Mouse (Mus musculus): ENCODE measurements at regions not wholly inside any gene's neighbourhood (a gene's known extent, or its start where the extent isn't known, plus 50 kb on each side); places are given as distances from the start of the nearest gene placed in this dataset.
"Not testable (repeated sequence)": the region's sequence is repeated elsewhere in the genome, so short reads cannot be mapped to it uniquely, and the experiment has no call there.

- DNase-seq (ENCODE audit: low read depth), result no peak
These were observed 62.9 kb upstream of the Bet1 start for GRCm38 (mm10) chr6:4149663-4150062.

- DNase-seq (ENCODE audit: low read depth), result no peak
These were observed 71.5 kb upstream of the Bet1 start for GRCm38 (mm10) chr6:4158293-4158692.

GRCm38 (mm10) chr6:4163733-4164132, 77.0 kb upstream of the Bet1 start:
- DNase-seq (ENCODE audit: low read depth), result no peak

- no peak for DNase-seq (ENCODE audit: low read depth)
These were observed 80.3 kb upstream of the Bet1 start for GRCm38 (mm10) chr6:4167112-4167511.

GRCm38 (mm10) chr6:4167757-4168156, 81.0 kb upstream of the Bet1 start:
- DNase-seq (ENCODE audit: low read depth), result no peak

GRCm38 (mm10) chr6:4171561-4171960, 84.8 kb upstream of the Bet1 start:
- no peak for DNase-seq (ENCODE audit: low read depth)

GRCm38 (mm10) chr6:4187683-4188082, 100.9 kb upstream of the Bet1 start:
- no peak for DNase-seq (ENCODE audit: low read depth)

DNA sequence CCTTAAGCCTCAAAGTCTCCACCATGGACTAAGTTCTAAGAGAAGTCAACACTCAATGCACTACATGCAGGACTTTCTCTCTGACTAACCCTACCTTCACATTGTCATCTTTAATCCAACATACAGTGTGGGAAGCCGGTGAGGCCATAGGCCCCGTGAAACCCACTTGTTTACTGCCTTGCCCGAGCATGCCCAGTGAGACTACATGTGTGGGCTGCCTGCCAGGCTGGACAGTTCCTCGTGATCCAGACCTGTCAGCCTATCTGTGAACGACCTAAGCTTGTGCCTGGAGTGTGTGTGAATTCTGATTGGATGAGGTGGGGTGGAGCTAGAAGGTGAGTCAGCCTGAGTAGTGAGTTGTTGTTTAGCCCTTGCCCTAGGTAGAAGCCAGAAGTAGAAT, 104.2 kb upstream of the Bet1 start:
- DNase-seq (ENCODE audit: low read depth), result not testable (repeated sequence)

GRCm38 (mm10) chr6:4193286-4193685, 106.5 kb upstream of the Bet1 start:
- DNase-seq (ENCODE audit: low read depth), result no peak

- DNase-seq (ENCODE audit: low read depth), result no peak
These were observed 114.4 kb upstream of the Bet1 start for GRCm38 (mm10) chr6:4201176-4201575.

DNA sequence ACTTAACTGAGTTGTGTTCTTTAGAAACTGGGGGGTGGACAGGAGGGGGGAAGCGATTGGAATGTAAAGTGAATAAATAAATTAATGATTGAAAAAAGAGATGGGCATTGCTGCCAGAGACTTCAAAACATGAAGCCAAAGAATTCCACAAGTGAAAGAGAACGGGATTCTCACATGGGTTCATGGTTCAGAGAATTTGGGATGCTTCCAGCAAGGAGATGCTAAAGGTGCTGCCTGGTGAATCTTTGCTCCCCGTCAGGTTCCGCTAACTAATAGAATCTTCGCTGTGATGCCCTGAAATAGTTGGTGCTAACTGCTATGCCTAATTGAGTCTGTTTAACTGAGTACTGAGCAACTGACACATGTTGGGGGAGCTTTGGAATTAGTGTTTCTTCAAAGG, 118.9 kb upstream of the Bet1 start:
- DNase-seq (ENCODE audit: low read depth), result no peak

GRCm38 (mm10) chr6:4245265-4246112, 158.7 kb upstream of the Bet1 start:
- no peak for DNase-seq (ENCODE audit: low read depth)

DNA sequence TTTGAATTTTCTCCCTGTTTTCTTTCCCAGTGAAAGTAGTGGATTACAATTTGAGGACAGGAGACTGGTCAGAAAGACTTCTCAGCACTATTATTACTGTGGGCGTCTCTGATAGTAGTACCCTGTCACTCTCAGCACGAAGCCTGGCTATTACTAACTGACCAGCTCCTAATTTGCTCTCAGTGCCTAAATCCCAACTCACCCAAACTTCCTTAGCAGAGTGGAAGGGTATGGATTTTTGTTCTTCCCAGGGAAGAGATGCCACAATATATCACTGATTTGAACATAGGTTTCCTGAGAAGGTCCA, 159.3 kb upstream of the Bet1 start:
- DNase-seq (ENCODE audit: low read depth), result no peak

DNA sequence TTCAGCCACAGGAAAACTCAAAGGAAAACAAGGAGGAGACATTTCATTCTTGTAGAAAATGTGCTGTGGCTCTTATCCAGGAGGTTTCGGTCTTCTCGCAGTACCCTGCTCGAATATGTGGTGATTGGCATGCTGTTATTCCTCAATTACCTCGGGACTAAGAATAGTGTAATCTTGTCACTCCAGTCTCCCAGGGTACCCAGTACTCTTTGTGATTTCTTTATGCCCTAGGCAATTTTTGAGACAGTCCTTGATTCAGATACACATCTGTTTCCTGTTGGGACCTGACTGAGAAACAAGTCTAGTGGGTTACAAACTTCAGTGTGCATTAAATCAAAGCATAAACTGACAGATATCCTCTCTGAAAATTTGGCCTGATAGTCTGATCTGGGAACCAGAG, 189.8 kb upstream of the Bet1 start:
- no peak for DNase-seq (ENCODE audit: low read depth)

DNA sequence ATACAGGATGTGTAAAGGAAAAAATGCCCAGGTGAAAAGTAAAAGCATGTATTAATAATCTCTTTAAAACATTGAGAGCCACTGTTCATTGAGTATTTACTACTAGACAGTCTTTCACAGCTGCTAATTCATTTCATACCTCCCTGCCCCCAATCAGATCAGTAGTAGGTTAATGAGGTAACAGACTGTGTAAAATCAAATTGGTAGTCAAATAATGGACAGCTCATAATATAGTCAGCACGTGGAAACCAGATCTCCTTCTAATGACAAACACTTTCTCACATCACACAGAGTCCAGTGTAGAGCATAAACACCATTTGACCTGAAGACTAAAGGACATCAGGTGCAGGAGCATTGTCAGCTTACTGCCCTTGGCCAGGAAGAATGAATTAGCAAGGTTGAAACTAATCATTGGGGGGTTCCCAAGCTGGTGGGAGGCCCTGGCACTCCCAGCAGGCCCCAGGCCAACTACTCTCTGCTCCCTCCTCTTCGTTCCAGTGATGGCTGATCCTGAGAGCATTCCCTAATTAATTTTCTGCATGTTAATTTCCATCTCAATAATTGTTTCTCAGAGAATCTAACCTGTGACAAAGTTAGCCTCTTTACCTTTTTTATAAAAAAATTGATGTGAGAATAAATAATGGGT, 190.6 kb upstream of the Bet1 start:
- no peak for DNase-seq (ENCODE audit: low read depth)

- no peak for DNase-seq (ENCODE audit: low read depth)
These were observed 204.6 kb upstream of the Bet1 start for GRCm38 (mm10) chr6:4291380-4291779.

DNA sequence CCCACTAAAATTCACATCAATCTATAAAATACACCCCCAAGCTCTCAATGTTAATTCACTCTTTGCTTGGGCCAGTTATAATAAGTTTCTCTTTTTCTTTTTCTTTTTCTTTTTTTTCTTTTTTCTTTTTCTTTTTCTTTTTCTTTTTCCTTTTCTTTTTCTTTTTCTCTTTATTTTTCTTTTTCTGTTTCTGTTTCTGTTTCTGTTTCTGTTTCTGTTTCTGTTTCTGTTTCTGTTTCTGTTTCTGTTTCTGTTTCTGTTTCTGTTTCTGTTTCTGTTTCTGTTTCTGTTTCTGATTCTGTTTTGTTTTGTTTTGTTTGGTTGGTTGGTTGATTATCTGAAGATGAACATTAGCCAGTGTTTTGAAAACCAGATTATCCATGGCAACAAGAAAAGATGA, 201.2 kb upstream of the Col1a2 start:
- not testable (repeated sequence) for DNase-seq (ENCODE audit: low read depth)

DNA sequence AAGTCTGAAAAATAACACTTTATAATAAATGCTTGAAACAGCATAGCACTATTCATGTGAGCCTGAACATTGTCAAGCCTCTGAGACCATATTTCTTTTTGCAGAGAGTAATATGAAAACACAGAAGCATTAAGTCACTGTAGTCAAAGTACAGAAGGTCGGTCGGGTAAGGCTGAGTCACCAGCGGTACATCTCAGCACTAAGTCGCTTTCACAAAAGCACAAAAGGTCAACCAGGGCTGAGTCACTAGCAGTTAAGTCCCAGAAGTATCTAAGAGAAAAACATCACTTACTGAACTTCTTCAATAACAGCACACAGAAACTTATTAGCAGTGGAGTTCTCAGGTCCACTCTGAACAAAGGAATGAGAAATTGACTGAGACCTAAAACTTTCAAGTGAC, 154.7 kb upstream of the Col1a2 start:
- DNase-seq (ENCODE audit: low read depth), result no peak

GRCm38 (mm10) chr6:4362220-4362619, 142.4 kb upstream of the Col1a2 start:
- no peak for DNase-seq (ENCODE audit: low read depth)

- DNase-seq (ENCODE audit: low read depth), result no peak
These were observed 129.1 kb upstream of the Col1a2 start for GRCm38 (mm10) chr6:4375465-4376037.

DNA sequence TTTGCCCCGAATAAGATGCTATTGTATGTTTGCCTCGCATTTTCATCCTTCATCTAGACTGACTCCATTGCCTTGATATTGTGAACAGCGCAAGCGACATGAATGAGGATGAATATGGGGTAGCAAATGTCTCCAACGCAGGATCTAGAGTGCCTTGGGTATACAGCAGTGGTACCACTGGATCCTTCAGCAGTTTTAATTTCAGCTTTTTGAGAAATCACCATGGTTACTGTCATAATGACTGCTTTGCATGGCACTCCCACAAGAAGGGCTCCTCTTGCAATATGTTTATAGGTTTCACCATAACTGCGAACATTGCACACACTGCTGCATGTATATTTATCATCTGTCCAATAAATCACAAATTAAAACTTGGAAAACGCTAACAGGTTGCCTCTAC, 107.8 kb upstream of the Col1a2 start:
- DNase-seq (ENCODE audit: low read depth), result no peak

DNA sequence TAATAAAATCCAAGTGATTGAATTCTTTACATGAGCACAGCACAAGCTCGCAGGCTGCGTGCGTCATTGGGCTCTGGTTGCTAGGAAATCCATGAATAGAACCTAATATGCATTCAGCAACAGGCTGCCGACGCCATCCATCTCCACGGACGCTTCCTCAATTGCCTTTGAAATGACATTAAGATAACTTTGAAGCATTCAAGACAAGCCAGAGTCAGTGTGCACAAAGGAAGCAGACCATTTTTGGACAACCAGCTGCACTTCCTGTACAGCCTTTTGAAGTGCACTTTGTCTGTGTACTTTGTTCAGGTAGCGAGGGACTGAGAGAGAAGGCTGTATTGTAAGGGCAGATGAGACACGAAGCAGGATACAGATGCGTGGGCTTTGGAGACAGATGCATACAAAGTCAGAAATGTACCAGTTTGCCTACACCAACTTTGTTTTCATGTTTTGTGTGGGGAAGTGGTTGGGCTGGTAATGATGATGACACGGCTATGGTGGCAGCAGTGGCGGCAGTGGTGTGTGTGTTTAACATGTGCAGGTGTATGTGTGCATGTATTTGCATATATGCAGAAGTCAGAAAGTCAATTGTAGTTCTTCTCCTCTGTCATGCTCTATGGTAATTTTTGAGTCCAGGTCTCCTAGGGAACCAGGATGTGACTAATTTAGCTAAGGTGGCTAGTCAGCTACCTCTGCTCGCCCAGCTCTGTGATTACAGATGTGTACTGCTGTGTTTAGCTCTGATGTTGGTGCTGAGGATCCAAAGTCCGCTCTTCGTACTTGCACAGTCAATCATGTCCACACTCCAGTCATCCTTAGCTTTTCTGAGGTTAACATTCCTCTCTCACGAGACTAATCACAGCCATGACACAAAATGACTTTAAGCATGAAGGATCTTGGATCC, 106.7 kb upstream of the Col1a2 start:
- peak; percentile 13 for DNase-seq (ENCODE audit: low read depth)

DNA sequence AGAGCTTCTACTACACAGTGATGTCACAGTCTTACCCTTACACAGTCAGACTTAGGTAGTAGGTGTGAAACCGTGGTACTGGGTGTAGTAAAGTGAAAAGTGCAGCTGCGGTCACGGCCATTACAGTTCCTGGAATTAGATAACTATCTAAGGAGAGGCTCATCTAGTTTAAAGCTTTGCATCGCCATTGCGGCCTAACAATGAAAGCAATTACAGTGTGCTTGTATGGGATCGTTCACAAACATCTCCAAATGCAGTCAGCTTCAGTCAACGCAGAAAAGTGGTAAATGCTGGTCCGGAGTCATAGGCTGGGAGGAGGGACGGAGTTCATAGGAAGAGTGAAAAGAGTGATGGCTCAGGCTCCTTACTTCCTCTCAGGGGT, 106.0 kb upstream of the Col1a2 start:
- no peak for DNase-seq (ENCODE audit: low read depth)

Measured in naive thymus-derived CD4-positive, alpha-beta T cell, adult 2 months (primary cell).